Mouse (Mus musculus): ENCODE data around the gene Arhgef39. TPM values are rescaled to one million over a fixed set of nuclear protein-coding genes. Genes with fewer than 3 reads are reported as not detected.

Arhgef39 gene
- 2.8 and 3.2 TPM in 2 replicates for polyA plus RNA-seq (2012; rRNA removed)

GRCm38 (mm10) chr4:43499407-43500333 is at the start of gene Arhgef39:
Gene Arhgef39 (minus strand): TSS chr4:43499695.
- WGBS, result 4% methylated on average over 50 of the region's 50 CpGs
- peak; percentile 82 to 83 for DNase-seq
- TF ChIP-seq CTCF (IDR thresholded peaks at IDR 0.05; ENCODE audit: borderline replicate concordance, insufficient read depth, low read depth, low read length) (no peak), POLR2A (IDR thresholded peaks at IDR 0.05; ENCODE audit: borderline replicate concordance, insufficient read depth, low read length) (peak; percentile 80)
- Histone ChIP-seq H3K4me3 (replicated peaks; ENCODE audit: insufficient read depth, low read depth, low read length) (peak within 1 kb of the TSS; percentile 77), H3K27ac (ENCODE audit: insufficient read depth, low read length) (no peak within 1 kb of the TSS), H3K27me3 (ENCODE audit: control insufficient read depth, insufficient read depth, low read length) (no peaks in the 10 kb centered on the region), H3K4me1 (ENCODE audit: control insufficient read depth, insufficient read depth, low read length) (no peaks in the 10 kb centered on the region; the same call in none of the 2 replicates)

DNA sequence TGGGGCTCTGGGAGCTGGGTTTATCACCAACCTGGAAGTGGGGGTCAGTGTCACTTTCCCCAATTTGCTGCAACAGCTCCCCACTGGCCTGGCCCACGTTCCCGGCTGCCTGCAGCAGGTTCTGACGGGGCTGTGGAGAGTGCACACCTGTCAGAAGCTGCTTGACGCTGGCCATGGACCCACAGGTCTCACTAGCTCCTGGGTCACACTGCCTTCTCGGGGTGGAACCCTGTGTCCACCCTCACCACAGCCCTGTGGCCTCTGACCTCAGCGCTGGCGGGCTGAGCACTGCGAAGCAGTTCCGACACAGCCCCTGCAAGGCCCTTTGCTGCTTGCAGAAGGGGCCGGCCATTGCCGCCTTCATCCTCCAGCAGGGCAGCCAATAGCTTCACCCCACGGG is 49.6 kb upstream of the Arhgef39 start:
- WGBS, result 92% methylated on average over 12 of the region's 12 CpGs
- no peaks in the 10 kb centered on the region for H3K4me1 ChIP-seq (ENCODE audit: control insufficient read depth, insufficient read depth, low read length)
- H3K27ac ChIP-seq (ENCODE audit: insufficient read depth, low read length), result no peak overlapping the region
- TF ChIP-seq CTCF (IDR thresholded peaks at IDR 0.05; ENCODE audit: borderline replicate concordance, insufficient read depth, low read depth, low read length) (no peak), POLR2A (IDR thresholded peaks at IDR 0.05; ENCODE audit: borderline replicate concordance, insufficient read depth, low read length) (no peak)
- no peak for DNase-seq
- no peak overlapping the region for H3K4me3 ChIP-seq (replicated peaks; ENCODE audit: insufficient read depth, low read depth, low read length)
- no peaks in the 10 kb centered on the region for H3K27me3 ChIP-seq (ENCODE audit: control insufficient read depth, insufficient read depth, low read length)

DNA sequence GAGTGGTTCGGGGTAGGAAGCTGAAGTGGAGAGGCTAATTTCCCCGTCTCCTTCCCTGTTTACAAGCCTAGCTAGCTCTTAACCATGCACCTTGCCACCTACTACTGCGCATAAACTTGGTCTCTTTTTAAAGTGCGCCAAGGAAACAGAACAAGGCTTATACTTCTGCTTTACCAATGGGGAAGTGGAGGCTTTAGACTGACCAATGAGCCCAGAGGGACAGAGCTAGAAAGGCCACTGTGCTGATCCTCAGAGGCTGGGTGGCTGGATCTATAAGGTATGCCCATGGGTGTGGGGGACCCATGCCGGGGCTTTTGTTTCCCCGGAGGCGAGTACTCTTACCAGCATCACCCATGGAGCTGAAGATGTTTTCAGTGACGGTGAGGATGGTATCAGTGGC is 47.7 kb upstream of the Arhgef39 start:
- no peak overlapping the region for H3K4me3 ChIP-seq (replicated peaks; ENCODE audit: insufficient read depth, low read depth, low read length)
- no peaks in the 10 kb centered on the region for H3K4me1 ChIP-seq (ENCODE audit: control insufficient read depth, insufficient read depth, low read length)
- no peak for DNase-seq
- H3K27ac ChIP-seq (ENCODE audit: insufficient read depth, low read length), result no peak overlapping the region
- 94% methylated on average over 8 of the region's 8 CpGs for WGBS
- TF ChIP-seq POLR2A (IDR thresholded peaks at IDR 0.05; ENCODE audit: borderline replicate concordance, insufficient read depth, low read length), result no peak
- TF ChIP-seq CTCF (IDR thresholded peaks at IDR 0.05; ENCODE audit: borderline replicate concordance, insufficient read depth, low read depth, low read length), result no peak
- H3K27me3 ChIP-seq (ENCODE audit: control insufficient read depth, insufficient read depth, low read length), result no peaks in the 10 kb centered on the region

DNA sequence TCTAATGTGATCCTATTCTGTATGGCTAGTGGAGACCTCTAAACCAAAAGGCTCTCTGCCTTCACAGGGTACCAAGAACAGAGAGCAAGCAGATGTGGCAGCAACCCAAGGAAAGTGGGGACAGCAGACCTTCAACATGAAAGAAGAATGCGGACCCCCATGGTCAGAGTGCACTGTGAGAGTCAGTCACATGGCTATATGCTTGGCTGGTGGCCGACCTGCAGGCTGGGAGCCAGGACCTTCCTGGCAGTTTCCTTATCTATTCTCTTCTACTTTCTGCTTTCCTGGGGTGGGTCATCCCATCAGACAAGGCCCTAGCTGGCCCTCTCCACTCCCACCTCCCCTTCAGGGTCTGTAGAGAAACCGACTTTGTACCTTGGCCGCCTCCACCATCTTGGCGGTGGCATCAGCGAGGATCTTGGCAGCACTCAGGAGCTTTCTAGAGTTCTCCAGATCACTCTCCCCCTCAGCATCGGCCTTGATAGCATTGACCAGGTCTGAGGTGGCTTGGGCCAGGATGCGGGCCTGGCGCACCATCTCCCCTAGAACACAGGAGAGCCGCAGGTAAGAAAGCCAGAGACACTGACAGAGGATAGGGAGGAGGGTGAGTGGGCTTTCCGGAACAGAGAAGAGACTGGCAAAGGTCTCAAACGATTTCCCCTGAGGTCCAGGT is 47.0 kb upstream of the Arhgef39 start:
- Histone ChIP-seq H3K4me1 (ENCODE audit: control insufficient read depth, insufficient read depth, low read length) (no peaks in the 10 kb centered on the region), H3K27ac (ENCODE audit: insufficient read depth, low read length) (no peak overlapping the region), H3K27me3 (ENCODE audit: control insufficient read depth, insufficient read depth, low read length) (no peaks in the 10 kb centered on the region), H3K4me3 (replicated peaks; ENCODE audit: insufficient read depth, low read depth, low read length) (no peak overlapping the region)
- TF ChIP-seq POLR2A (IDR thresholded peaks at IDR 0.05; ENCODE audit: borderline replicate concordance, insufficient read depth, low read length), result no peak
- no peak for TF ChIP-seq CTCF (IDR thresholded peaks at IDR 0.05; ENCODE audit: borderline replicate concordance, insufficient read depth, low read depth, low read length)
- no peak for DNase-seq
- WGBS, result 59% methylated on average over 12 of the region's 12 CpGs

GRCm38 (mm10) chr4:43542044-43542443 is 42.5 kb upstream of the Arhgef39 start:
- TF ChIP-seq CTCF (IDR thresholded peaks at IDR 0.05; ENCODE audit: borderline replicate concordance, insufficient read depth, low read depth, low read length) (no peak), POLR2A (IDR thresholded peaks at IDR 0.05; ENCODE audit: borderline replicate concordance, insufficient read depth, low read length) (no peak)
- H3K4me3 ChIP-seq (replicated peaks; ENCODE audit: insufficient read depth, low read depth, low read length), result no peak overlapping the region
- H3K27ac ChIP-seq (ENCODE audit: insufficient read depth, low read length), result no peak overlapping the region
- no peaks in the 10 kb centered on the region for H3K4me1 ChIP-seq (ENCODE audit: control insufficient read depth, insufficient read depth, low read length)
- H3K27me3 ChIP-seq (ENCODE audit: control insufficient read depth, insufficient read depth, low read length), result no peaks in the 10 kb centered on the region
- WGBS, result 88% methylated on average over 3 of the region's 3 CpGs
- no peak for DNase-seq

DNA sequence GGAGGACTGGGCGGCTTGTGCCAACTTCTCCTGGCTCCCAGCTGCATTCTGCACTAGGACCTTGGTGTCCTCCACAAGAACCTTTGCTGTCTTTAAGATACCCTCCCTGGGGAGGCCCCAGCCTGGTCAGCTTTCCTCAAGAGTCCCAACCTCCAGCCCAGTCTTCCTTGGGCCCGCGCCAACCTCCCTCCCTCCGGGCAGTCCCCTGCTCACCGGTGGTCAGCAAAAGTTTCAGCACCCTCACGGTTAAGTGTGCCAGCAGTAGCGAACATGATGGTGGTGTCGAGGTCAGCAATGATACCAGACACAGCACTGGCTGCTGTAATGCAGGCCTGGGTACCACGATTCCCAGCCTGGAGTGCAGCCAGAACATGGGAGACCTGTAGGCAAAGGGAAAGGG is 36.5 kb upstream of the Arhgef39 start:
- no peak for TF ChIP-seq CTCF (IDR thresholded peaks at IDR 0.05; ENCODE audit: borderline replicate concordance, insufficient read depth, low read depth, low read length)
- TF ChIP-seq POLR2A (IDR thresholded peaks at IDR 0.05; ENCODE audit: borderline replicate concordance, insufficient read depth, low read length), result no peak
- Histone ChIP-seq H3K27me3 (ENCODE audit: control insufficient read depth, insufficient read depth, low read length) (no peaks in the 10 kb centered on the region), H3K27ac (ENCODE audit: insufficient read depth, low read length) (no peak overlapping the region), H3K4me1 (ENCODE audit: control insufficient read depth, insufficient read depth, low read length) (no peaks in the 10 kb centered on the region), H3K4me3 (replicated peaks; ENCODE audit: insufficient read depth, low read depth, low read length) (no peak overlapping the region)
- no peak for DNase-seq
- 80% methylated on average over 9 of the region's 9 CpGs for WGBS

GRCm38 (mm10) chr4:43535628-43536027 is 36.1 kb upstream of the Arhgef39 start:
- no peak for TF ChIP-seq CTCF (IDR thresholded peaks at IDR 0.05; ENCODE audit: borderline replicate concordance, insufficient read depth, low read depth, low read length)
- TF ChIP-seq POLR2A (IDR thresholded peaks at IDR 0.05; ENCODE audit: borderline replicate concordance, insufficient read depth, low read length), result no peak
- no peak for DNase-seq
- H3K27ac ChIP-seq (ENCODE audit: insufficient read depth, low read length), result no peak overlapping the region
- no peaks in the 10 kb centered on the region for H3K4me1 ChIP-seq (ENCODE audit: control insufficient read depth, insufficient read depth, low read length)
- H3K4me3 ChIP-seq (replicated peaks; ENCODE audit: insufficient read depth, low read depth, low read length), result no peak overlapping the region
- 97% methylated on average over 8 of the region's 8 CpGs for WGBS
- no peaks in the 10 kb centered on the region for H3K27me3 ChIP-seq (ENCODE audit: control insufficient read depth, insufficient read depth, low read length)

Measured in cerebellum, adult 2 months (tissue).